Mouse (Mus musculus): ENCODE data around the gene Fbxo48. TPM values are rescaled to one million over a fixed set of nuclear protein-coding genes. Genes with fewer than 3 reads are reported as not detected.
A peak's percentile ranks its signal among the peaks of the same experiment; 100 is the strongest.

The Fbxo48 gene
- total RNA-seq, 1 experiment, result 2.9 TPM

GRCm38 (mm10) chr11:16943016-16943415 lies 8.2 kb upstream of the Fbxo48 start:
- Histone ChIP-seq H3K9ac (ENCODE audit: insufficient read depth, low read depth, low read length, poor library complexity, severe bottlenecking) (no peak overlapping the region), H3K27ac (ENCODE audit: insufficient read depth, low read depth, low read length, poor library complexity, severe bottlenecking) (no peak overlapping the region), H3K4me1 (ENCODE audit: control insufficient read depth in 2 of 2, insufficient read depth in 2 of 2, low read length in 2 of 2, poor library complexity in 1 of 2) (no peaks in the 10 kb centered on the region), H3K4me3 (ENCODE audit: insufficient read depth in 1 of 2, low read depth in 1 of 2, low read length in 2 of 2, poor library complexity in 1 of 2, severe bottlenecking in 1 of 2) (no peak overlapping the region), H3K36me3 (ENCODE audit: control insufficient read depth, insufficient read depth, low read length, poor library complexity, severe bottlenecking) (no peaks in the 10 kb centered on the region), H3K9me3 (ENCODE audit: control insufficient read depth, insufficient read depth, low read depth, low read length) (no peaks in the 10 kb centered on the region)
- in situ Hi-C loops (cut with MboI; ENCODE audit: low sequenced_read_pairs in 2 of 2, unreplicated experiment in 2 of 2), result loop anchor here in 1 of 2 experiments (10.0 kb wide), 1 partner anchor 418 kb away; no protein-coding TSS in a partner anchor
- no peak for DNase-seq (ENCODE audit: low read depth, low spot score)
- no peak for TF ChIP-seq MAFK (IDR thresholded peaks at IDR 0.05; ENCODE audit: insufficient read depth, low read depth, low read length)
- no peak for TF ChIP-seq HCFC1 (IDR thresholded peaks at IDR 0.05; ENCODE audit: borderline replicate concordance, insufficient read depth, low read length)
- no peak for TF ChIP-seq ZNF384 (IDR thresholded peaks at IDR 0.05; ENCODE audit: low read depth, low read length)
- no peak for TF ChIP-seq ZC3H11A (IDR thresholded peaks at IDR 0.05; ENCODE audit: borderline replicate concordance, low read depth, low read length)
- TF ChIP-seq CHD2 (IDR thresholded peaks at IDR 0.05; ENCODE audit: low read depth, low read length), result no peak

- no peak for TF ChIP-seq ZNF384 (IDR thresholded peaks at IDR 0.05; ENCODE audit: low read depth, low read length)
- TF ChIP-seq ZC3H11A (IDR thresholded peaks at IDR 0.05; ENCODE audit: borderline replicate concordance, low read depth, low read length), result peak; percentile 89
- no peaks in the 10 kb centered on the region for H3K36me3 ChIP-seq (ENCODE audit: control insufficient read depth, insufficient read depth, low read length, poor library complexity, severe bottlenecking)
- H3K4me3 ChIP-seq (ENCODE audit: insufficient read depth in 1 of 2, low read depth in 1 of 2, low read length in 2 of 2, poor library complexity in 1 of 2, severe bottlenecking in 1 of 2), result no peak overlapping the region
- in situ Hi-C loops (cut with MboI; ENCODE audit: low sequenced_read_pairs in 2 of 2, unreplicated experiment in 2 of 2), result loop anchor here in 1 of 2 experiments (10.0 kb wide), 1 partner anchor 424 kb away; no protein-coding TSS in a partner anchor
- DNase-seq (ENCODE audit: low read depth, low spot score), result peak; percentile 40
- H3K9me3 ChIP-seq (ENCODE audit: control insufficient read depth, insufficient read depth, low read depth, low read length), result no peaks in the 10 kb centered on the region
- H3K9ac ChIP-seq (ENCODE audit: insufficient read depth, low read depth, low read length, poor library complexity, severe bottlenecking), result no peak overlapping the region
- peaks cover 0 to 2% of the 10 kb centered on the region in 2 experiments; a peak in 1 of 4 replicates for H3K4me1 ChIP-seq (ENCODE audit: control insufficient read depth in 2 of 2, insufficient read depth in 2 of 2, low read length in 2 of 2, poor library complexity in 1 of 2)
- H3K27ac ChIP-seq (ENCODE audit: insufficient read depth, low read depth, low read length, poor library complexity, severe bottlenecking), result no peak overlapping the region
These were observed 2.4 kb upstream of the Fbxo48 start for GRCm38 (mm10) chr11:16948756-16949155.

- peak overlapping the region; percentile 76 for H3K9ac ChIP-seq (ENCODE audit: insufficient read depth, low read depth, low read length, poor library complexity, severe bottlenecking)
- DNase-seq (ENCODE audit: low read depth, low spot score), result no peak
- peaks cover 0 to 2% of the 10 kb centered on the region in 2 experiments; a peak in 1 of 4 replicates for H3K4me1 ChIP-seq (ENCODE audit: control insufficient read depth in 2 of 2, insufficient read depth in 2 of 2, low read length in 2 of 2, poor library complexity in 1 of 2)
- H3K27ac ChIP-seq (ENCODE audit: insufficient read depth, low read depth, low read length, poor library complexity, severe bottlenecking), result no peak overlapping the region
- in situ Hi-C loops (cut with MboI; ENCODE audit: low sequenced_read_pairs in 2 of 2, unreplicated experiment in 2 of 2), result no loop called here
- H3K9me3 ChIP-seq (ENCODE audit: control insufficient read depth, insufficient read depth, low read depth, low read length), result no peaks in the 10 kb centered on the region
- H3K4me3 ChIP-seq (ENCODE audit: insufficient read depth in 1 of 2, low read depth in 1 of 2, low read length in 2 of 2, poor library complexity in 1 of 2, severe bottlenecking in 1 of 2), result peak overlapping the region; percentile 73 to 80
- no peaks in the 10 kb centered on the region for H3K36me3 ChIP-seq (ENCODE audit: control insufficient read depth, insufficient read depth, low read length, poor library complexity, severe bottlenecking)
- TF ChIP-seq ZNF384 (IDR thresholded peaks at IDR 0.05; ENCODE audit: low read depth, low read length) (no peak), CHD2 (IDR thresholded peaks at IDR 0.05; ENCODE audit: low read depth, low read length) (no peak), ZC3H11A (IDR thresholded peaks at IDR 0.05; ENCODE audit: borderline replicate concordance, low read depth, low read length) (no peak), HCFC1 (IDR thresholded peaks at IDR 0.05; ENCODE audit: borderline replicate concordance, insufficient read depth, low read length) (no peak), MAFK (IDR thresholded peaks at IDR 0.05; ENCODE audit: insufficient read depth, low read depth, low read length) (no peak)
These were observed 774 bp upstream of the Fbxo48 start for GRCm38 (mm10) chr11:16950226-16950975.

- in situ Hi-C loops (cut with MboI; ENCODE audit: low sequenced_read_pairs in 2 of 2, unreplicated experiment in 2 of 2), result no loop called here
- DNase-seq (ENCODE audit: low read depth, low spot score), result no peak
- H3K4me1 ChIP-seq (ENCODE audit: control insufficient read depth in 2 of 2, insufficient read depth in 2 of 2, low read length in 2 of 2, poor library complexity in 1 of 2), result peaks cover 0 to 2% of the 10 kb centered on the region in 2 experiments; a peak in 1 of 4 replicates
- H3K27ac ChIP-seq (ENCODE audit: insufficient read depth, low read depth, low read length, poor library complexity, severe bottlenecking), result no peak overlapping the region
- H3K9me3 ChIP-seq (ENCODE audit: control insufficient read depth, insufficient read depth, low read depth, low read length), result no peaks in the 10 kb centered on the region
- no peak for TF ChIP-seq MAFK (IDR thresholded peaks at IDR 0.05; ENCODE audit: insufficient read depth, low read depth, low read length)
- no peak for TF ChIP-seq HCFC1 (IDR thresholded peaks at IDR 0.05; ENCODE audit: borderline replicate concordance, insufficient read depth, low read length)
- no peak for TF ChIP-seq CHD2 (IDR thresholded peaks at IDR 0.05; ENCODE audit: low read depth, low read length)
- TF ChIP-seq ZC3H11A (IDR thresholded peaks at IDR 0.05; ENCODE audit: borderline replicate concordance, low read depth, low read length), result no peak
- TF ChIP-seq ZNF384 (IDR thresholded peaks at IDR 0.05; ENCODE audit: low read depth, low read length), result no peak
- H3K36me3 ChIP-seq (ENCODE audit: control insufficient read depth, insufficient read depth, low read length, poor library complexity, severe bottlenecking), result no peaks in the 10 kb centered on the region
- H3K4me3 ChIP-seq (ENCODE audit: insufficient read depth in 1 of 2, low read depth in 1 of 2, low read length in 2 of 2, poor library complexity in 1 of 2, severe bottlenecking in 1 of 2), result peak overlapping the region; percentile 80 to 82
- H3K9ac ChIP-seq (ENCODE audit: insufficient read depth, low read depth, low read length, poor library complexity, severe bottlenecking), result peak overlapping the region; percentile 94
These were observed 511 bp downstream of the Fbxo48 start for GRCm38 (mm10) chr11:16951761-16952010.
